Mouse (Mus musculus) stomach, postnatal 0 days (tissue): ENCODE results near the gene Ripply2.

Experiments used
- CTCF ChIP-seq: IDR thresholded peaks from 2 replicates; pipeline ENCODE4 v1.5.1; 2016; ENCODE audit warnings: antibody characterized with exemption, low read depth, mild to moderate bottlenecking, moderate library complexity
- EP300 ChIP-seq: optimal IDR thresholded peaks from 2 replicates; pipeline ENCODE3; 2016; ENCODE audit warnings: antibody characterized with exemption

DNA sequence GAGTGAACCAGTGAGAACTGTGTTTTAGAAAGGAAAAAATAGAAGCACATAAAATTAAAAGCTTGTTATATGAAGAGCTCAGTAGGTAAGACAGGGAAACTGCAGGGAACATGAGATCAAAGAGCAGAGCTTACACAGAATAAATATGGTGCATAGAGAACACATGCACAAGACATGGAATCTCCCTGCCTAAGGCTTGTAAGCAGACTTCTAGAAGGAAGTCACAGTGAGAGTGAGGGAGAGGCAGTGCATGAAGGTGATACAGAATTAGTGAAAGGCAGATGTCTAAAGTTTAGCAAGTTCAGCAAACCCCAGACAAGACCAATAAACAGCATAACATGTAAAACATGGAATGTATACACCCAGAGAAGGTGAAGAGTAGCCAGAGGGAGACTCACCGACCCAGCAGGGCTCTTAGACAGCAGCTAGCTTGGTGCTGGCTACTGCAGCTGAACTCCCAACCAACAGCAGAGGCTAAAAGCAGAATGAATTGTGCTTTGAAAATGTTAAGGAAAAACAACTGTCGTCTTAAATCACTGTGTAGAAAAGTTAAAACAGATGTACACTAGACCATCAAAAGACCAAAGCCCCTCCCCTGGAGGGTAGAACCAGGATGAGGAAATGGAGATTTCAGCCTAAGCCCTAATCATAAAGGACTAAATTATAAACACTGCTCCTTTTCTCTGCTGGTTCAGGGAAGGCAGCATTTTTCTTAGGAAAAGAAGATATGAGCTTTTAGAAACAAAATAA is 19.7 kb downstream of the Ripply2 start:
- TF ChIP-seq CTCF = no peak
- no peak for TF ChIP-seq EP300
